In genomic region chr19:11819800-11820199, GRCm38 (mm10) we compare ENCODE assay signal across 8 mouse cellular contexts. TPM values are rescaled to one million over a fixed set of nuclear protein-coding genes. Genes with fewer than 3 reads are reported as not detected.
DNase-seq lines count a peak whose midpoint lies in the region; ATAC-seq and TF ChIP-seq lines count a peak whose summit lies in the region.

No protein-coding gene starts in this region.

- in situ Hi-C loops in Patski (cut with MboI; ENCODE audit: low pct_unique_long_range_greater_than_20kb): loop anchor here (5.0 kb wide), 1 partner anchor 193 kb away; no protein-coding TSS in a partner anchor

- DNase-seq in Patski (ENCODE audit: low read depth, low spot score): no peak
- peak; percentile 94 for DNase-seq in cerebellum, postnatal 10 days
- peak; percentile 83 for DNase-seq in gastrocnemius, postnatal 10 days
- DNase-seq in hindlimb bud, embryonic 11.5 days (ENCODE audit: extremely low spot score, low read depth, low spot score): peak; percentile 73
- DNase-seq in left cerebral cortex, postnatal 36 days (ENCODE audit: low spot score in 2 of 2): peak; percentile 31 to 47
- DNase-seq in mesoderm, embryonic 11.5 days (ENCODE audit: low read depth, low spot score): peak; percentile 91
- peak; percentile 76 for DNase-seq in right cerebral cortex, postnatal 14 days
- DNase-seq in urinary bladder, postnatal 36 days (ENCODE audit: low spot score in 2 of 2): peak; percentile 65 to 74

- TF ChIP-seq CTCF in Patski (IDR thresholded peaks at IDR 0.05): peak; percentile 75

- intact Hi-C loops in left cerebral cortex, postnatal 36 days (cut with DNase I): loop anchor here (2.0 to 5.0 kb wide), 2 partner anchors 43 to 93 kb away; partner anchors contain the start of gene Patl1

- CTCF ChIA-PET in Patski (lab: Charles Lee): interaction anchor here (0.9 to 4.7 kb wide), 13 partner anchors 10 to 218 kb away, joined by 3 to 24 read pairs (median 4); partner anchors contain the start of gene Mrpl16

- H3K27me3 ChIP-seq in Patski: no peaks in the 10 kb centered on the region

- no peak for ATAC-seq in Patski

- POLR2A ChIA-PET in Patski (lab: Charles Lee): interaction anchor here (0.8 kb wide), 1 partner anchor 94 kb away, joined by 3 read pairs; no protein-coding TSS in a partner anchor

RNA-seq across cellular contexts. Expression of gene Stx3, which starts 0.6 kb away (rescaled TPM):
- 45.4 TPM for polyA plus RNA-seq in Patski (2021)
- total RNA-seq in gastrocnemius, postnatal 10 days (2021): 1 to 10 TPM; 2.0 to 2.4 TPM
- total RNA-seq in left cerebral cortex, postnatal 36 days (2021): 10 to 100 TPM; 22.9 to 30.1 TPM

RNA-seq across cellular contexts. Expression of gene Olfr1417, which starts 19.2 kb away (rescaled TPM):
- 1.1 TPM for polyA plus RNA-seq in Patski (2021)
- not detected for total RNA-seq in gastrocnemius, postnatal 10 days (2021)
- not detected for total RNA-seq in left cerebral cortex, postnatal 36 days (2021)

RNA-seq across cellular contexts. Expression of gene Olfr1418, which starts 41.1 kb away (rescaled TPM):
- 0.33 TPM for polyA plus RNA-seq in Patski (2021)
- total RNA-seq in gastrocnemius, postnatal 10 days (2021): not detected
- not detected for total RNA-seq in left cerebral cortex, postnatal 36 days (2021)

RNA-seq across cellular contexts. Expression of gene Mrpl16, which starts 49.6 kb away (rescaled TPM):
- polyA plus RNA-seq in Patski (2021): 76.0 TPM
- 10 to 100 TPM; 37.4 to 46.0 TPM for total RNA-seq in gastrocnemius, postnatal 10 days (2021)
- 10 to 100 TPM; 40.6 to 42.7 TPM for total RNA-seq in left cerebral cortex, postnatal 36 days (2021)

RNA-seq across cellular contexts. Expression of gene Olfr1419, which starts 55.1 kb away (rescaled TPM):
- polyA plus RNA-seq in Patski (2021): not detected
- not detected for total RNA-seq in gastrocnemius, postnatal 10 days (2021)
- not detected for total RNA-seq in left cerebral cortex, postnatal 36 days (2021)

Comparison
In these comparisons a context has a peak if more than half of its experiments do, and no peak if none do; other contexts are left out.
1. RNA of gene Stx3, which starts 0.6 kb away (total RNA-seq): 22.9 to 30.1 TPM in left cerebral cortex, postnatal 36 days; 2.0 to 2.4 TPM in gastrocnemius, postnatal 10 days; every median in the first group is over 4 times any median in the second.